Mouse (Mus musculus) myocyte (in vitro differentiated cells): ENCODE measurements around the gene Lrg1.
"Not testable (repeated sequence)": the region's sequence is repeated elsewhere in the genome, so short reads cannot be mapped to it uniquely, and the experiment has no call there.

Experiments
- E2F4 ChIP-seq: IDR thresholded peaks from one replicate; pipeline ENCODE4 v1.6.1; 2011; ENCODE audit warnings: mild to moderate bottlenecking, control low read depth, moderate library complexity; ENCODE audit not compliant: insufficient read depth
- MAX ChIP-seq: IDR thresholded peaks from one replicate; pipeline ENCODE4 v1.6.1; 2011; ENCODE audit warnings: low read depth, mild to moderate bottlenecking, control low read depth
- MYOD1 ChIP-seq, 3 experiments: IDR thresholded peaks; one replicate each; pipeline ENCODE4 v1.6.1; 2011; ENCODE audit warnings: control low read depth in 2 of 3, low read depth in 2 of 3, mild to moderate bottlenecking in 2 of 3, moderate library complexity in 1 of 3; ENCODE audit not compliant: insufficient read length in 2 of 3, control insufficient read depth in 1 of 3
- POLR2A ChIP-seq: IDR thresholded peaks from one replicate; pipeline ENCODE4 v1.6.1; 2011; ENCODE audit warnings: low read depth, mild to moderate bottlenecking, control low read depth, moderate library complexity; ENCODE audit not compliant: insufficient read length
- POLR2AphosphoS2 ChIP-seq: IDR thresholded peaks from one replicate; pipeline ENCODE4 v1.6.1; 2011; ENCODE audit warnings: low read depth, control low read depth; ENCODE audit not compliant: insufficient read length
- REST ChIP-seq: IDR thresholded peaks from one replicate; pipeline ENCODE4 v1.6.1; 2011; ENCODE audit warnings: mild to moderate bottlenecking, control low read depth, moderate library complexity; ENCODE audit not compliant: insufficient read depth, insufficient read length
- TCF12 ChIP-seq: IDR thresholded peaks from one replicate; pipeline ENCODE4 v1.6.1; 2011; ENCODE audit warnings: mild to moderate bottlenecking, control low read depth; ENCODE audit not compliant: poor library complexity, insufficient read depth, severe bottlenecking
- TCF3 ChIP-seq: IDR thresholded peaks from one replicate; pipeline ENCODE4 v1.6.1; 2011; ENCODE audit warnings: low read depth, control low read depth; ENCODE audit not compliant: insufficient read length
- USF1 ChIP-seq: IDR thresholded peaks from one replicate; pipeline ENCODE4 v1.6.1; 2011; ENCODE audit warnings: low read depth, mild to moderate bottlenecking, control low read depth, moderate library complexity

DNA sequence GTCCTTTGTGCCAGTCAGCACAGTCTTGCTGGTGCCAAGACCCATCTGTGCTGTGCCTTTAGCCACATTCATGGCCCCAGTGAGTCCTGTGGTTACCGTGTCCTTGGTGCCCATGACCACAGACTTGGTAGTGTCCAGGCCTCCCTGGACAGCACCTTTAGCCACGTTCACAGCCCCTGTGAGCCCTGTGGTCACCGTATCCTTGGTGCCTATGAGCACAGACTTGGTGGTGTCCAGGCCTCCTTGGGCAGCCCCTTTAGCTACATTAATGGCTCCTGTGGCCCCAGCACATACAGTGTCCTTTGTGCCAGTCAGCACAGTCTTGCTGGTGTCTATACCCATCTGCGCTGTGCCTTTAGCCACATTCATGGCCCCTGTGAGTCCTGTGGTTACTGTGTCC lies 15.4 kb downstream of the Lrg1 start:
- TF ChIP-seq POLR2A; MAX; REST; E2F4; USF1; MYOD1 (IDR thresholded peaks at IDR 0.05; ENCODE audit: control insufficient read depth in 1 of 3, insufficient read length in 2 of 3, low read depth in 2 of 3); POLR2AphosphoS2; TCF3; TCF12: not testable (repeated sequence)
